Mouse (Mus musculus): ENCODE measurements around the gene Abcc5. TPM values are rescaled to one million over a fixed set of nuclear protein-coding genes. Genes with fewer than 3 reads are reported as not detected.
"Not testable (repeated sequence)": the region's sequence is repeated elsewhere in the genome, so short reads cannot be mapped to it uniquely, and the experiment has no call there.

Abcc5 gene
- polyA plus RNA-seq (2014; fragmentation: Nextera tagmentation; extraction: Ambion mirVana): 154 and 163 TPM in 2 replicates

DNA sequence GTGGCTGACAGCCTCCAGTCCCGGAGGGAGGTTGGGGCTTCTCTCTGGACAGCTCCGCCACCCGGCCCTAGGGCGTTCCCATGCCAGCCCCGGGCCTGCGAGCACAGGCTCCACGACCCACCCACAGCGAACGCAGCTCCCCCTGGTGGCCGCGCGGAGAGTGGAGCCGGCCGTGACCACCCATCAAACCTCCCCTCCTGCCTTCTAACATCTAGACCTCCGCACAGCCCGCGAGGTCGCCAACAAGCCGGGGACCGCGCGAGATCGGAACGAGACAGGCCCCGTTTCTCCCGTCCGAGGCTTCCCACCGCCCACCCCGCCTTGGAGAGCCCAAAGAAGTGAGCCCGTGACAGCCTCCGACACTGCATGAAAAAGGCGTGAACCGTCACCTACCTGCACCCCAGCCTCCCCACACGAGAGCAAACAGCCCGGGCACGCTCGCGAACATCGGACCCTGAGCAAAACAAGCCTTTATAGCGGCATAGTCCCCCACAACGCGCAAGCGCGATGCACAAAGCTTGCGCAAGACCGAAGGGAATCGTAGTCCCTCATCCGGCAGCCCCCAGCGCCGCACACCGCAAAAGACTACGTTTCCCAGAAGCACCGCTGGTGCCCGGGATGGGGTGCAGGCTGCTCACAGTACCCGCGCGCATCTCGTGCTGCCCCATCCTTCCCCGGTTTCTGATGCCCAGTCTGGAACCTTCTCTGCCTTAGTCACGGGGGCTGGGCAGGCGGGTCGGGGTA is at the start of gene Abcc5:
Gene Abcc5, minus strand, starts transcription at position 540 of the 744 bp plus-strand sequence.
- peak within 1 kb of the TSS; percentile 92 for H3K27ac ChIP-seq (replicated peaks; ENCODE audit: low read depth, low read length)
- under 1% methylated on average over 62 of the region's 62 CpGs for WGBS
- peaks cover 15% of the 10 kb centered on the region for H3K4me1 ChIP-seq (ENCODE audit: control insufficient read depth, insufficient read depth, low read length)
- H3K36me3 ChIP-seq (ENCODE audit: control insufficient read depth, insufficient read depth, low read length): peaks cover 12% of the 10 kb centered on the region
- H3K9me3 ChIP-seq (ENCODE audit: control insufficient read depth, low read length): no peaks in the 10 kb centered on the region
- peak; percentile 97 for DNase-seq
- H3K4me2 ChIP-seq (ENCODE audit: low read length): peak within 1 kb of the TSS; percentile 83
- H3K9ac ChIP-seq (replicated peaks; ENCODE audit: low read length): peak within 1 kb of the TSS; percentile 84
- peak within 1 kb of the TSS; percentile 78 for H3K4me3 ChIP-seq (replicated peaks; ENCODE audit: low read depth, low read length)
- H3K27me3 ChIP-seq (ENCODE audit: control insufficient read depth, insufficient read depth, low read length): no peaks in the 10 kb centered on the region
- peak; percentile 99 for ATAC-seq (ENCODE audit: low FRiP score, low TSS enrichment)

DNA sequence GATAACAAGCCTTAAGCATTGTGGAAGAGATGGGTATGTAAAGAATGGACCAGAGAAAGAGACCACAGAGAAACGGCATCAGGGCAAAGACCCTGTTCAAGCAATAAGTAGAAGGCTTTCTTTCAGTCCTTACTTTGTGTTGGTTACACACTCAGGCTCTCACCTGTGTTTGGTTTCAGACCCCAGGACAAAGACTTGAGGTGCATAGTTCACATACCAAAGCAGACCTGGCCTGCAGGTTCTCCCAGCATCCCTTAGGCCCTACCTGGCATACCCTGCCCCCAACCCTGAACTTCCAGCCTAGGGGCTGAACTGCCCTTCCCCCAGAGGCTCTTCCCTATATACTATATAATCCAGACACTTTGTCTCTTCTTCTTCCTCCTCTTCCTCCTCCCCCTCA is 49.1 kb upstream of the Abcc5 start:
- H3K27ac ChIP-seq (replicated peaks; ENCODE audit: low read depth, low read length): no peak overlapping the region
- WGBS: 100% methylated on average over 1 of the region's 1 CpGs

DNA sequence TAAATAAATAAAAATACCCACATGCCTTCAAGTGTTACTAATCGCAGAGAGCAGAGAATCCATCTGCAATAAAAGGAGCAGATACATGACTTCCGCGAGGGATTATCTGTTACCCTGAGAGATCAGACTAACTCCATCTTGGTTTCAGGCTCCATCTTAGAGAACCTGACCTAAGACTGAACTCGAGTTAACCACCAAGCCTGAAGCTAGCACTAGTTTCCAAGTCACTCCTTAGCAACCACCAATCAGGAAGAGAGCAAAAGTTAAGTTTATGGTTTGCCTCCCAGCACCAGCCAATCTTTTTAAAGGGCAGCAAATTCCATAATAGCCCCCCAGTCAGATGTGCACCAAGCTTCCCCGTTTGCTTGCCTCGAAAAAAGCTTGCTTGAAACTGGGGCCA is 48.6 kb upstream of the Abcc5 start:
- Histone ChIP-seq H3K36me3 (ENCODE audit: control insufficient read depth, insufficient read depth, low read length) (no peaks in the 10 kb centered on the region), H3K27me3 (ENCODE audit: control insufficient read depth, insufficient read depth, low read length) (no peaks in the 10 kb centered on the region), H3K27ac (replicated peaks; ENCODE audit: low read depth, low read length) (no peak overlapping the region), H3K4me2 (ENCODE audit: low read length) (no peak overlapping the region), H3K4me1 (ENCODE audit: control insufficient read depth, insufficient read depth, low read length) (no peaks in the 10 kb centered on the region), H3K9me3 (ENCODE audit: control insufficient read depth, low read length) (no peaks in the 10 kb centered on the region), H3K4me3 (replicated peaks; ENCODE audit: low read depth, low read length) (no peak overlapping the region), H3K9ac (replicated peaks; ENCODE audit: low read length) (no peak overlapping the region)
- ATAC-seq (ENCODE audit: low FRiP score, low TSS enrichment): no peak
- no peak for DNase-seq
- 89% methylated on average over 6 of the region's 6 CpGs for WGBS

More for the DNA sequence above, 49.1 kb upstream of the Abcc5 start:
- H3K4me1 ChIP-seq (ENCODE audit: control insufficient read depth, insufficient read depth, low read length): no peaks in the 10 kb centered on the region
- DNase-seq: no peak
- H3K4me3 ChIP-seq (replicated peaks; ENCODE audit: low read depth, low read length): no peak overlapping the region
- ATAC-seq (ENCODE audit: low FRiP score, low TSS enrichment): no peak
- H3K4me2 ChIP-seq (ENCODE audit: low read length): no peak overlapping the region
- H3K9ac ChIP-seq (replicated peaks; ENCODE audit: low read length): no peak overlapping the region
- no peaks in the 10 kb centered on the region for H3K9me3 ChIP-seq (ENCODE audit: control insufficient read depth, low read length)
- no peaks in the 10 kb centered on the region for H3K27me3 ChIP-seq (ENCODE audit: control insufficient read depth, insufficient read depth, low read length)
- no peaks in the 10 kb centered on the region for H3K36me3 ChIP-seq (ENCODE audit: control insufficient read depth, insufficient read depth, low read length)

DNA sequence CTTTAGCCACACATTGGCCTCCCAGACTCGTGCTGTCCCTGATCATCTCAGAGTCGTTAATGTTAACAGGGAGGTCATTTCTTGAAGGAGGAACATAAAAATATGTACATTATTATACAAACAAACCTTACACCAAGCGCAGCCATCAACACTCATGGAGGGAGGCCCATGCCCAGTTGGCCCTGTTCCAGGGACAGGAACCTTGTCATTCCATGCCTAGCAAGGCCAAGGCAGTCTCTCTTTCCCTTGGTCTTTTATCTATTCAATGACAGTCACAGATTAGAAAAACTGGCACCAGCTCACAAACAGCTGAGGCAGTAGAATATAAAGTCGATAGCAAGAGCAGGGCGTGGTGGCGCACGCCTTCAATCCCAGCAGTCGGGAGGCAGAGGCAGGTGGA is 48.0 kb upstream of the Abcc5 start:
- 94% methylated on average over 8 of the region's 8 CpGs for WGBS
- Histone ChIP-seq H3K9ac (replicated peaks; ENCODE audit: low read length) (no peak overlapping the region), H3K27ac (replicated peaks; ENCODE audit: low read depth, low read length) (no peak overlapping the region), H3K4me3 (replicated peaks; ENCODE audit: low read depth, low read length) (no peak overlapping the region), H3K36me3 (ENCODE audit: control insufficient read depth, insufficient read depth, low read length) (no peaks in the 10 kb centered on the region), H3K9me3 (ENCODE audit: control insufficient read depth, low read length) (no peaks in the 10 kb centered on the region), H3K27me3 (ENCODE audit: control insufficient read depth, insufficient read depth, low read length) (no peaks in the 10 kb centered on the region), H3K4me1 (ENCODE audit: control insufficient read depth, insufficient read depth, low read length) (no peaks in the 10 kb centered on the region), H3K4me2 (ENCODE audit: low read length) (no peak overlapping the region)
- DNase-seq (no peak), ATAC-seq (ENCODE audit: low FRiP score, low TSS enrichment) (no peak)

DNA sequence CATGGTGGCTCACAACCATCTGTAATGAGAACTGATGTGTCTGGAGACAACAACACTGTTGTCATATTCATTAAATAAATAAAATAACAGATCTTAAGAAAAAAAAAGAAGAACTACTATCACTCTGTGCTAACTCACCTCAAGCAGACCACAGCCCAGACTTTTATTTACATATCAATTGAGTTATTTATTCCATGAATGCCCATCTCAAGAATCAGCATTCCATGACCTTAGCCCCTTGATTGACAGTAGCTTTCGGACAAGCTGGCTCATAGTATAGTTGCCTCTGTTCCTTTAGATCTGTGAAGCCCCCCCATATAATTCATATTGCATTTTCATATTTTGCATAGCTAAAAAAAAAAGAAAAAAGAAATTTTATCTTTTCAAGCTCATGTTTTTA is 47.6 kb upstream of the Abcc5 start:
- ATAC-seq (ENCODE audit: low FRiP score, low TSS enrichment) (no peak), DNase-seq (no peak)
- Histone ChIP-seq H3K9me3 (ENCODE audit: control insufficient read depth, low read length) (no peaks in the 10 kb centered on the region), H3K4me1 (ENCODE audit: control insufficient read depth, insufficient read depth, low read length) (no peaks in the 10 kb centered on the region), H3K27me3 (ENCODE audit: control insufficient read depth, insufficient read depth, low read length) (no peaks in the 10 kb centered on the region), H3K4me3 (replicated peaks; ENCODE audit: low read depth, low read length) (no peak overlapping the region), H3K36me3 (ENCODE audit: control insufficient read depth, insufficient read depth, low read length) (no peaks in the 10 kb centered on the region), H3K27ac (replicated peaks; ENCODE audit: low read depth, low read length) (no peak overlapping the region), H3K9ac (replicated peaks; ENCODE audit: low read length) (no peak overlapping the region), H3K4me2 (ENCODE audit: low read length) (no peak overlapping the region)
- WGBS: 70% methylated on average over 1 of the region's 1 CpGs

DNA sequence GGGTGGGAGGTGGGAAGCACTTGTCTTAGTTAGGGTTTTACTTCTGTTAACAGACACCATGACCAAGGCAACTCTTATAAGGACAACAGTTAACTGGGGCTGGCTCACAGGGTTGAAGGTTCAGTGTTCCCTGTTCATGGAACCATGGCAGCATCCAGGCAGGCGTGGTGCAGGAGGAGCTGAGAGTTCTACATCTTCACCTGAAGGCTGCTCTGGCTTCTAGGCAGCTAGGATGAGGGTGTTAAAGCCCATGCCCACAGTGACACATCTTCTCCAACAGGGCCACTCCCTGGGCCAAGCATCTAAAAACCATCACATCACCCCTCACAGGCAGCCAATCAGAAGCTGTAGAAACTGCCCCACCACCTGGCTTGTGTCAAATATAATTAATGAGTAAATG is 45.5 kb upstream of the Abcc5 start:
- H3K9ac ChIP-seq (replicated peaks; ENCODE audit: low read length): no peak overlapping the region
- ATAC-seq (ENCODE audit: low FRiP score, low TSS enrichment): no peak
- no peak overlapping the region for H3K4me3 ChIP-seq (replicated peaks; ENCODE audit: low read depth, low read length)
- H3K9me3 ChIP-seq (ENCODE audit: control insufficient read depth, low read length): no peaks in the 10 kb centered on the region
- no peak for DNase-seq
- WGBS: 76% methylated on average over 1 of the region's 1 CpGs
- no peak overlapping the region for H3K27ac ChIP-seq (replicated peaks; ENCODE audit: low read depth, low read length)
- H3K4me2 ChIP-seq (ENCODE audit: low read length): no peak overlapping the region
- H3K36me3 ChIP-seq (ENCODE audit: control insufficient read depth, insufficient read depth, low read length): no peaks in the 10 kb centered on the region
- no peaks in the 10 kb centered on the region for H3K27me3 ChIP-seq (ENCODE audit: control insufficient read depth, insufficient read depth, low read length)
- no peaks in the 10 kb centered on the region for H3K4me1 ChIP-seq (ENCODE audit: control insufficient read depth, insufficient read depth, low read length)

DNA sequence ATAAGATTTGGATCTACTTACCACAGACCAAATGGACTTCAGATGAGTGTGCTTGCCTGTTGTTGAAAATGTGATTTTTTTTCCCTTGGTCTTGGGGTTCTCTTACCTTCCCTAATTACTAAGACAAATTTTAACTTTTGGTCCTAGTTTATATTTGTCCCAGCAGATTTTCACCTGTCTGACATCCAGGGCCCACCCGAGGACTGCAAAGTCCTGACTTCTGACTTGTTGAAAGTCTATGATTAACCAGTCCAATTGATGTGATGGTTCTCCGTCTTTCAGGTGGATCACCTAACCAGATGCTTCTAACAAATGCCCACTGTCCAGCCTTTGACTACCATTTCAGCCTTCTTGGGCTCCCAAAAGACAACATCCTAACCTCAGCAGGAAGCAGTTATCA is 44.8 kb upstream of the Abcc5 start:
- DNase-seq (no peak), ATAC-seq (ENCODE audit: low FRiP score, low TSS enrichment) (no peak)
- Histone ChIP-seq H3K9me3 (ENCODE audit: control insufficient read depth, low read length) (no peaks in the 10 kb centered on the region), H3K27me3 (ENCODE audit: control insufficient read depth, insufficient read depth, low read length) (no peaks in the 10 kb centered on the region), H3K4me2 (ENCODE audit: low read length) (no peak overlapping the region), H3K4me1 (ENCODE audit: control insufficient read depth, insufficient read depth, low read length) (no peaks in the 10 kb centered on the region), H3K27ac (replicated peaks; ENCODE audit: low read depth, low read length) (no peak overlapping the region), H3K4me3 (replicated peaks; ENCODE audit: low read depth, low read length) (no peak overlapping the region), H3K36me3 (ENCODE audit: control insufficient read depth, insufficient read depth, low read length) (no peaks in the 10 kb centered on the region), H3K9ac (replicated peaks; ENCODE audit: low read length) (no peak overlapping the region)
- 93% methylated on average over 2 of the region's 2 CpGs for WGBS

DNA sequence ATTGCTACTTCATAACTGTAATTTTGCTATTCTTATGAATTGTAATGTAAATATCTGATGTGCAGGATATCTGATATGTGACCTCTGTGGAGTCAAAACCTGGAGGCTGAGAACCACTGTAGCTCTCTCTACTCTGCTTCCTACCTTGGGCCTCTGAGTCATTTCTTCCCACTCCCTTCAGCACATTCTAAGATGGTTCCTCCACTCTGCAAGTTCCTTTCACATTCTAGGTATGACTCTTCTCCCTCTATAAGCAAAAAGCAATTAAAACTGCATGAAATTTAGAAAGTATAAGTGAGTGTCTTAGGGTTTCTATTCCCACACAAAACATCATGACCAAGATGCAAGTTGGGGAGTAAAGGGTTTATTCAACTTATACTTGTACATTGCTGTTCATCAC is 38.5 kb upstream of the Abcc5 start:
- Histone ChIP-seq H3K4me3 (replicated peaks; ENCODE audit: low read depth, low read length) (no peak overlapping the region), H3K9ac (replicated peaks; ENCODE audit: low read length) (no peak overlapping the region), H3K4me2 (ENCODE audit: low read length) (no peak overlapping the region), H3K27me3 (ENCODE audit: control insufficient read depth, insufficient read depth, low read length) (no peaks in the 10 kb centered on the region), H3K36me3 (ENCODE audit: control insufficient read depth, insufficient read depth, low read length) (no peaks in the 10 kb centered on the region), H3K27ac (replicated peaks; ENCODE audit: low read depth, low read length) (no peak overlapping the region), H3K9me3 (ENCODE audit: control insufficient read depth, low read length) (no peaks in the 10 kb centered on the region), H3K4me1 (ENCODE audit: control insufficient read depth, insufficient read depth, low read length) (no peaks in the 10 kb centered on the region)
- ATAC-seq (ENCODE audit: low FRiP score, low TSS enrichment): no peak
- no peak for DNase-seq

DNA sequence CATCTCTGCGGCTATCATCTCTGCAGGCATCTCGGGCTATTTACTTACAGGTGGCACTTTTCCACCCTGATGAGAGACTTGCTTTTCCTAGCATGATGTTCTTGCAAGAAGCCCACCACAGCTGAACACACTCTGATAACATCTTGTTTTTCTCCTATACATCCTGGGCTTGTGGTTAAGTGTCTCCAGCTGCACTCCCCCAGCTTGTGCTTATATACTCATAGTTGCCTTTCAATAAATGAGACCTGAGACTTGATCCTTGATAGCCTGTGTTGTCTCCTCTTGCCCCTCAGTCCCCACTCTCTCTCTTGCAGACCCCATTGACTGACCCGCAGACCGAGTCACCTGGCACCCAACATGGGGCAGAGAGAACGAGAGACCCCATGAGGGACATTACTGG is 32.5 kb upstream of the Abcc5 start:
- not testable (repeated sequence) for H3K4me3 ChIP-seq (replicated peaks; ENCODE audit: low read depth, low read length); H3K36me3 ChIP-seq (ENCODE audit: control insufficient read depth, insufficient read depth, low read length); H3K4me2 ChIP-seq (ENCODE audit: low read length); H3K9ac ChIP-seq (replicated peaks; ENCODE audit: low read length); ATAC-seq (ENCODE audit: low FRiP score, low TSS enrichment); H3K27ac ChIP-seq (replicated peaks; ENCODE audit: low read depth, low read length); H3K9me3 ChIP-seq (ENCODE audit: control insufficient read depth, low read length); DNase-seq; H3K4me1 ChIP-seq (ENCODE audit: control insufficient read depth, insufficient read depth, low read length); H3K27me3 ChIP-seq (ENCODE audit: control insufficient read depth, insufficient read depth, low read length)
- 92% methylated on average over 5 of the region's 5 CpGs for WGBS
